In genomic region chr4:127612761-127613160, GRCm38 (mm10) we compare ENCODE assay signal across 9 mouse cellular contexts.
DNase-seq lines count a peak whose midpoint lies in the region; ATAC-seq and TF ChIP-seq lines count a peak whose summit lies in the region.
"Had no signal": no experiment of that assay in that cellular context is flagged by ENCODE, and none has a peak within 500 bp of the region (broad histone marks: within the 10 kb centered on the region; RNA-seq: fewer than 3 reads in every experiment).

No protein-coding gene starts in this region.

- H3K9me3 ChIP-seq in embryonic facial prominence, embryonic 11.5 days (replicated peaks; ENCODE audit: control insufficient read depth, low read length), result no peaks in the 10 kb centered on the region
- no peaks in the 10 kb centered on the region for H3K9me3 ChIP-seq in stomach, postnatal 0 days (ENCODE audit: control insufficient read depth, low read length)
- H3K9me3 ChIP-seq: embryonic facial prominence, embryonic 15.5 days had no signal

- no peak overlapping the region for H3K4me2 ChIP-seq in embryonic facial prominence, embryonic 11.5 days (ENCODE audit: low read depth, low read length)
- no peak overlapping the region for H3K4me2 ChIP-seq in stomach, postnatal 0 days (replicated peaks; ENCODE audit: low read depth)
- H3K4me2 ChIP-seq: embryonic facial prominence, embryonic 15.5 days had no signal

- 47% methylated on average over 8 of the region's 8 CpGs for WGBS in embryonic facial prominence, embryonic 11.5 days
- 46% methylated on average over 8 of the region's 8 CpGs for WGBS in stomach, postnatal 0 days

- no peak for TF ChIP-seq EP300 in stomach, postnatal 0 days (optimal IDR thresholded peaks at IDR 0.05)

- peak; percentile 58 for TF ChIP-seq CTCF in stomach, postnatal 0 days (IDR thresholded peaks at IDR 0.05; ENCODE audit: low read depth)

- H3K36me3 ChIP-seq in embryonic facial prominence, embryonic 11.5 days (replicated peaks; ENCODE audit: control insufficient read depth, insufficient read depth, low read depth, low read length), result no peaks in the 10 kb centered on the region
- no peaks in the 10 kb centered on the region for H3K36me3 ChIP-seq in stomach, postnatal 0 days (ENCODE audit: control insufficient read depth, insufficient read depth, low read length)
- H3K36me3 ChIP-seq: embryonic facial prominence, embryonic 15.5 days had no signal

- no peak for ATAC-seq in cerebellum, adult (ENCODE audit: insufficient number of reproducible peaks, low FRiP score, low TSS enrichment)
- no peak for ATAC-seq in embryonic facial prominence, embryonic 11.5 days (replicated peaks; ENCODE audit: insufficient number of reproducible peaks, low FRiP score, low TSS enrichment, low read depth)
- no peak for ATAC-seq in stomach, postnatal 0 days (ENCODE audit: low FRiP score, low TSS enrichment)
- ATAC-seq in monocyte, adult 5-6 weeks (replicated peaks; ENCODE audit: insufficient number of reproducible peaks, low FRiP score, low TSS enrichment, poor library complexity, severe bottlenecking), result no peak

- intact Hi-C loops in left cerebral cortex, postnatal 4 days (cut with DNase I), result no loop called here
- intact Hi-C loops in left cerebral cortex, postnatal 36 days (cut with DNase I), result loop anchor here (10.0 kb wide), 1 partner anchor 238 kb away; no protein-coding TSS in a partner anchor

- peak; percentile 6 for DNase-seq in cerebellum, adult 11 months
- DNase-seq in left cerebral cortex, postnatal 4 days, result peak; percentile 42
- DNase-seq in left cerebral cortex, postnatal 36 days (ENCODE audit: low spot score in 2 of 2), result no peak
- DNase-seq in adrenal gland, postnatal 10 days, result peak; percentile 36
- DNase-seq in embryonic facial prominence, embryonic 11.5 days (ENCODE audit: low spot score), result peak; percentile 26
- peak; percentile 20 for DNase-seq in stomach, postnatal 0 days (ENCODE audit: low spot score)

- no peak overlapping the region for H3K9ac ChIP-seq in embryonic facial prominence, embryonic 11.5 days (replicated peaks; ENCODE audit: low read length)
- H3K9ac ChIP-seq in stomach, postnatal 0 days (ENCODE audit: low read length), result no peak overlapping the region
- H3K9ac ChIP-seq: embryonic facial prominence, embryonic 15.5 days had no signal

- H3K27me3 ChIP-seq in embryonic facial prominence, embryonic 11.5 days (ENCODE audit: control insufficient read depth, insufficient read depth, low read length), result no peaks in the 10 kb centered on the region
- H3K27me3 ChIP-seq in stomach, postnatal 0 days (ENCODE audit: control insufficient read depth, insufficient read depth, low read length), result no peaks in the 10 kb centered on the region
- H3K27me3 ChIP-seq: embryonic facial prominence, embryonic 15.5 days had no signal

- H3K4me3 ChIP-seq in embryonic facial prominence, embryonic 11.5 days (ENCODE audit: low read depth, low read length), result no peak overlapping the region
- no peak overlapping the region for H3K4me3 ChIP-seq in stomach, postnatal 0 days (ENCODE audit: low read depth, low read length)
- H3K4me3 ChIP-seq: embryonic facial prominence, embryonic 15.5 days had no signal

- H3K27ac ChIP-seq in embryonic facial prominence, embryonic 11.5 days (replicated peaks; ENCODE audit: low read depth, low read length), result no peak overlapping the region
- H3K27ac ChIP-seq in stomach, postnatal 0 days (replicated peaks), result no peak overlapping the region
- H3K27ac ChIP-seq: embryonic facial prominence, embryonic 15.5 days had no signal

- no peaks in the 10 kb centered on the region for H3K4me1 ChIP-seq in embryonic facial prominence, embryonic 11.5 days (ENCODE audit: control insufficient read depth, insufficient read depth, low read length)
- no peaks in the 10 kb centered on the region for H3K4me1 ChIP-seq in stomach, postnatal 0 days (replicated peaks; ENCODE audit: control insufficient read depth, insufficient read depth)
- H3K4me1 ChIP-seq: embryonic facial prominence, embryonic 15.5 days had no signal

Comparison
In these comparisons a context has a peak if more than half of its experiments do, and no peak if none do; other contexts are left out.
1. DNase-seq: peak in cerebellum, adult 11 months (single experiment), left cerebral cortex, postnatal 4 days (single experiment), adrenal gland, postnatal 10 days (single experiment), embryonic facial prominence, embryonic 11.5 days (single experiment) and stomach, postnatal 0 days (single experiment); none in left cerebral cortex, postnatal 36 days (0 of 2).